Mouse (Mus musculus) naive thymus-derived CD4-positive, alpha-beta T cell, adult 2 months (primary cell): ENCODE data around the gene Lrsam1.

Source experiments
- DNase-seq: peaks from one replicate; pipeline ENCODE4 v3.0.0-alpha.2; 2011; ENCODE audit warnings: low read depth

Gene Lrsam1

DNA sequence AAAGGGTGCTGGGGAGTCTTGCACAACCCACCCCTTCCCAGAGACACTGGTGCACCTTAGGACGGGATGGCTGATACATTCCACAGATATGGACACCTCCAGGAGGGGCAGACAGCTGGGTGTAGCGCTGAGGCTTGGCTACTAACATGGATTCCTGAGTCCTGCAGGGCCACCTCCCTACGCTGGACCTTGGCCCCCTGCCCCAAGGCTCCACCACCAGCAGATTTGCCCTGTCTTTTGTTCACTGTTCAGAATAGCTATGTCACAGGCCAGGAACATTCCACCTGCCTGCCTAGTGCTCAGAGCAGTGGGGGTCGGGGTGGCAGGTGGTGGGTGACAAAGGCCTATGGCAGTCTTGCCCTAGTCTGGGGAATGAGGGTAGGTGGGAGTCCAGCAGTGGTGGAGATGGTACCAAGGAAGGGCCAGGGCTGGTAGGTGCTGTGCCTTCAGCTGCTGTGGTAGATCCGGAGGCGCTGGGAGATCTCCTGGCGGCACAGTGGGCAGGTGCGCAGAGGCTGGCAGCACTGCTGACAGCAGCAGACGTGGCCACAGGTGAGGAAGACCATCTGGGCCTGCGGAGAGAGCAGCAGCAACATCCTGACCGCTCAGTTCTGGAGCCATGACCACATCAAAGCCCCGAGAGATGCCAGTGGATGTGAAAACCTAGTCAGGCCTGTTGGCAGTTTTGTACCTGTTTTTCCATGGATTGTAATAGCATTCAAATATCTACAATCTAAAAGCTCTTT, 34.9 kb downstream of the Lrsam1 start:
- no peak for DNase-seq

DNA sequence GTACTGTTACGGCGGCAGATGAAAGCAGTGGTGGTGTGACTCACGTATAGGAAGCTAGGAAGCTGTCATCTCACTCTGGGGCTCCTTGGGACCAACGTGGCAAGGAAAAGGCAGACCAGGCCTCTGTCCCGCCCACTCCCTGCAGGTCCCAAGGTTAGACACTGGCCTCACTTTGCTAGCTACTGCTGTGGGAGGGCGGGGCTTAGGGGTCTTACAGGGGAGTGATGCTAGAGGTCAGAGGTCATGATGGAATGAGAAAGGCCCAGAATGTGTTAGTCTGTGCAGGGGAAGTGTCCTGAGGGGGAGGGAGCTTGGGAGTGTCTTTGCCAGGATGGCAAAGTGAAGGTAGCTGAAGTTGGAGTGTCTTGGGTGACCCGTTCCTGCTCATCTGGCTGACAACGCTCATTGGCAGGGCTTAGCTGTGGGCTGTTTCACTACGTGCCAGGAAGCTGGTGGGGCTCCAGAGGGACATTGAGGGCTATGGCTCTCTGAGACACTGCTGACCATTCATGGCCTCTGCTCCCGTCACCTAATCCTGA, 37.0 kb downstream of the Lrsam1 start:
- no peak for DNase-seq

DNA sequence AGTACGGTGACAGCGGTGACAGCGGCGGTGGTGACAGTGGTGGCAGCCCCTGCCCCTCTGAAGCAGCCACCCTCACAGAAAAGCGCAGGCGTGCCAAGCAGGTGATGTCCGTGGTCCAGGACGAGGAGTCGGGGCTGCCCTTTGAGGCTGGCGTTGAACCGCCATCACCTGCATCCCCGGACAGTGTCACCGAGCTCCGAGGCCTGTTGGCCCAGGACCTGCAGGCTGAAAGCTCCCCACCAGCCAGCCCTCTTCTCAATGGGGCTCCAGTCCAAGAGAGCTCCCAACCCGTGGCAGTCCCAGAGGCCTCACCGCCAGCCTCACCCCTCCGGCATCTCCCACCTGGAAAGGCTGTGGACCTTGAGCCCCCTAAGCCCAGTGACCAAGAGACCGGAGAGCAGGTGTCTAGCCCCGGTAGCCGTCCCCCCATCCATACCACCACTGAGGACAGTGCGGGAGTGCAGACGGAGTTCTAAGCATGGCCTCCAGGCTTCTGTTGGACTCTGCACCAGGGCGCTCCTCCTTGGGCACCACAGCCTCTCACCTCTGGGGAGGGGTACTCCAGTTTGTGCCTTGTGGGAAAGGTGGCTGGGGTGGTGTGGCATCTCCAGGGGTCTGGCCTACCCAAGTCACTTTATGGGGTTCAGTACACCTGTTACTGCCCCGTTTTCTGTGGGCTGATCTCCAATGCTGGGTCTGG, 37.7 kb downstream of the Lrsam1 start:
- no peak for DNase-seq

DNA sequence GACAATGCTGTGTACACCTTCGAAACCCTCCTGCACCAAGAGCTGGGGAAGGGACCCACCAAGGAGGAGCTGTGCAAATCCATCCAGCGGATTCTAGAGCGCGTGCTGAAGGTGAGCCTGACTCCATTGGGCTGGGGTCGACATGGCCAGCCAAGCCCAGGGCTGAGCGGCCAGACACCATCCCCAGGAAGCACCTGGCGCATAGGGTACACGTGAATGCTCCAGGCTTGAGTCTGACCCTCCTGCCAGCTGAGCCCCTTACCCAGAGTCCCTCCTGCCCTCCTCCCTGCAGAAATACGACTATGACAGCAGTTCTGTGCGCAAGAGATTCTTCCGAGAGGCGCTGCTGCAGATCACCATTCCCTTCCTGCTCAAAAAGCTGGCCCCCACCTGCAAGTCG, 38.9 kb downstream of the Lrsam1 start:
- no peak for DNase-seq

DNA sequence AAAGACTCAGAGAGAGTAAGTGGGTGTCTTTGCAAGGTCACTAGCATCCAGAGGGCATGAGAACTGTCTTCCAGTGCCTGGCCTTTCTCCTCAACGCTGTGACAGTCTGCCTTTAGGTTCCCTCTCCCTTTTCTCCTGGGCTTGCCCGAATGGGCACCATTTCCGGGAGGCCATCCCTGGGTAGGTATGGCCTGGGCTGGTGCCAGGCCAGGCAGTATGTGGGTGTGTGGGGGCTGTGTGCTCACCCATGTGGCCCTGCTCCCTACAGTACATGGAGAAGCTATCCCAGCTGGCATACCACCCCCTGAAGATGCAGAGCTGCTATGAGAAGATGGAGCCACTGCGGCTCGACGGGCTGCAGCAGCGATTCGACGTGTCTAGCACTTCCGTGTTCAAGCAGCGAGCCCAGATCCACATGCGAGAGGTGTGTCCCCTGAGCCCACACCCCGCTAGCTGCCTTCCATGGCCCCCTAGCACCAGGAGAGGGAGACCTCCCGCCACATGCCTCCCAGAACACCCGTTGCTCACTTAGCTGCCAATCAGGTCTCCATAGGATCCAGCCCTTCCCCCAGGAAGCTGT, 39.5 kb downstream of the Lrsam1 start:
- no peak for DNase-seq

DNA sequence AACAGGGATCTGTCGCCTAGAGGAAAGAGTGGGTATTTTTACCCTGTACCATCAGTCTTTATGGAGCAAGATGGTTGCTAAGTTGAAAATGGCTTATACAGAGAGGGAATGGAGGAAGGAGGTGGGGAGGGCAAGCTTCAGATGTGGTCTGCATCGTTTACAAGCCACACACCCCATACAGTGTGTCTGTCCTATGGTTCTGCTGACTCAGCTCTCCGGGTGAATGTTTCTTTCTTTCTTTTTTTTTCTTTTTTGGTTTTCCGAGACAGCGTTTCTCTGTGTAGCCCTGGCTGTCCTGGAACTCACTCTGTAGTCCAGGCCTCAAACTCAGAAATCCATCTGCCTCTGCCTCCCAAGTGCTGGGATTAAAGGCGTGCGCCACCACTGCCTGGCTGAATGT, 40.2 kb downstream of the Lrsam1 start:
- no peak for DNase-seq

DNA sequence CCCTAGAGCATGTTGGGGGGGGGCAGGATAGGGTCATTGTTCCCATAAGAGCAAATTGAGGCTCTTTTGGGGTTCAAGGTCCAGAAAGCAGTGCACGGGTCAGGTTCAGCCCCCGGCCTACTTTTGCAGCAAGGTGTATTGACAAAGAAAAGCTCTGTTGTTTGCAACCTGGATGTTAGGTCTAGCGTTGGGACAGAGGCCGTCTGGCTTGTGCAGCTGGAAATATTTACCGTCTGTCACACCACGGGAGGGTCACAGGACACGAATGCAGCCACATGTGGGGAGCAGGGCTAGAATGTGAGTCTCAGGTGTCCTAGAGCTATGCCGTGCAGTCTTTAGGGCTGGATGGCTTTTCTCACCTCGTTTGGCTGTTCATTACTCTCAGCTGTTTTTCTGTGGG, 43.0 kb downstream of the Lrsam1 start:
- no peak for DNase-seq

DNA sequence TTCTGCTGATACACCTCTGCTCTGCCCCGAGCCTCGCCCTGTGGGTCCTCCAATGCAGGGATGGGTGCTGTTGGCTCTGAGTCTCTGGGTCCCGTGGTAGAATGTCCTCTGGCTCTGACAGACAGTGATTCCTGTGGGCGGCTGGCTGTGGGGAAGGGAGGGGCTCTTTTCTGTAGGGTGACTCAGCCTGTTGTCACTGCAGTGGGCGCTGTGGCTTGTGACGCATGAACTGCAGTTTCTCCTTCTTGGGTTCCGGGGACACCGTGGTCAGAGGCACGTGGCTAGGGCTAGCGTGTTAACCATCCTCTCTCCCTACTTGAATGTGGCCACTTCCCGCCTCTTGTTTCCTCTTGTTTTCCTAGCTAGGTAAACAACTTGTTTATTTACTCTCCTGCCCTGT, 43.9 kb downstream of the Lrsam1 start:
- DNase-seq = peak; percentile 37

DNA sequence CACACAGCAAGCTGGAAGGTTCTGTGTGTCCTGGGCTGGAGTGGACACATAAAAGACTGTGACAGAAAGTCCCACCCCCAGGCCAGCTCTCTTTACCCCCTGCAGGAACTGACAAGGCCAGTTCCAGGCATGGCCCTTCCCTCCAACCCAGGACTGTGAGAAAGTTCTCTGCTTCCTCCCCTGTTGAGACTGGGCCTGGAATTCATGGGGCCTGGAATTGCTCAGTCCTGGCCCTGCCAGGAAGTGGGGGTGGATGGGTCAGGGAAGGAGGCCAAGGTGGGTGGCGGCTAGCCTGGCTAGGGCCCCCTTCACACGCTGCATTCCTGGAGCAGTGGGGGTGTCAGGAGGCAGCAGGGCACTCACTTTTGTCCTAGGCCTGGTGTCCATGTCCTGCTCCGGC, 46.5 kb downstream of the Lrsam1 start:
- DNase-seq = no peak

DNA sequence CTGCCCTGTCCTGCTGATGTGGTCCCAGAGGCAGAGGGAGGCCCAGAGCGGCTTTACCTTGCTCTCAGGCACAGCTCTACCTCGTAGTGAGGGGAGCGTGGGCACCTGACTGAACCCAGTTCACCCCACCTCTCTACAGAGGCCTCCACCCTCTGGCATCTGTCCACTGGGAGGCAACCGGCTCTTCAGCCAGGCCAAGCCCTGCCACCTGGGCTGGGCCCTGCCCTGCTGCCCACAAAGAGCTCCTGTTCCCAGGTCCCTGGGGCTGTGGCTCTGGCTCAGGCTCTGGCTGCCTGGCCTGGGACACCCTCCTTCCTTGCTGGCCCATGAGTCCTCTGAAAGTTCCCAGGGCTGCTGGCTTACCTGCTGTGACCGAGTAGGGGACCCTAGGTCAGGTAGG, 47.1 kb downstream of the Lrsam1 start:
- no peak for DNase-seq

DNA sequence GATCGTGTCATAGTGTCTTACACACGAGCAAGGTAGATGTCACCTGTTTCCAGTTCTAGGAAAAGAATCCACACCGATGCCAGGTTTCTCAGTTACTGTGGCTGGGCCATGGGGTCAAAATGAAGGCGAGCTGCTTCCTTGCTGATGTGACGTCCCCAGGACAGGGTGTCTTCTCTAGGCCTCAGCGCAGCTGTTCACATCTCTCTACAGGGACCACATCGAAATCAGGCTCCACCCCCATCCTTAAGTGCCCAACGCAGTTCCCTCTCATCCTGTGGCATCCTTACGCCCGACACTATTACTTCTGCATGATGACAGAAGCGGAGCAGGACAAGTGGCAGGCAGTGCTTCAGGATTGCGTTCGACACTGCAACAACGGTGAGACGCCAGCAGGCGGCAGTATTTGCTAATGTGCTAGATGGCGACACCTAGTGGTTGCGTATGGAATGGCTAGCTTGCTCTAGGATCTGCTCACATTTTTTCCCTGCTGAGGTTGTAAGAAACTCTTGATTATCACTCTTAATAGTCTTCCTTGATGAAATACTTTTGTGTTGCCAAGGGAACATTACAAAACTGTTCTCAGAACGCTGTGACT, 49.1 kb downstream of the Lrsam1 start:
- peak; percentile 95 for DNase-seq

DNA sequence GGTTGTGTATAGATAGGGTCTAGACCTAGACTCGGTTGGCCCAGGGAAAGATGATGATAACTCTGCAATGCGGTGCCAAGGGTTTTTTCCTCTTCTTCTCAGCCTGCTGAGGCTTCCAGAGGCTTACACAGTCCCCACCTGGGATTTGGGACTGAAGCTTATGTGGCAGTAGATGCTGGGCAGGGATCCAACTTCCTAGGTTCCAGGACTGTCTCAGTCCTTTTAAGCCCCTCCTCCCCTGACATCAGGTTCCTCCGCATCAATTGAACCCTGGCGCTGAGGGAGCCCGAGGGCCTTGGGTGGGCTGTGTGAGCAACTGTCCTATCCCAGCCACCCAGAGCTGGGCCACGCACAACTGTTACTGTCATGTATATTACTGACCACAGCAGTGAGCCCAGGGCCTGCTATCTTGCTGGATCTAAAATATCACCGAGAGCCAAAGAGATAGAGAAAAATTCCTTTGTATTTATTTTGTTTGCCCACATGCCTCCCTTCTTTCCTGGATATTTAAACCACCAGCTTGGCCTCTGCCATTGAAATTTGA, 49.7 kb downstream of the Lrsam1 start:
- DNase-seq = no peak

DNA sequence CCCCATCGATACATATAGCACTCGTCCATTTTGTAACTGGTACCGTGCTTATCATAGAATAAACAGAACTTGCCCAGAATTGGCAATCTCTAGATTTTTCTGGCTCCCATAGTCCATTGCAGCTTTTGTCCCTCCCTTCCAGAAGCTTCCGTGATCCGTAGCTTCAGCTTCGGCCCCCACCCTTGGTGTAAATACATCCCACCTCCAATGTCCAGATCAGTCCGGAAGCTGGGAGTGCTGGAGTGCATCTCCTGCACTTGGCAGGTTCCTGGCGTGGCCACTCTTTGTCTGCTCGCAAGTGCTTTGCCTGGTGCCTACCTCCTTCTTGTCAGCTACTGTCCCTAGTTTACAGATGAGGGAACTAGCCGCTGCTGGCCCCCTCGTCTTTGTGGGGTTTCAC, 52.6 kb downstream of the Lrsam1 start:
- no peak for DNase-seq

DNA sequence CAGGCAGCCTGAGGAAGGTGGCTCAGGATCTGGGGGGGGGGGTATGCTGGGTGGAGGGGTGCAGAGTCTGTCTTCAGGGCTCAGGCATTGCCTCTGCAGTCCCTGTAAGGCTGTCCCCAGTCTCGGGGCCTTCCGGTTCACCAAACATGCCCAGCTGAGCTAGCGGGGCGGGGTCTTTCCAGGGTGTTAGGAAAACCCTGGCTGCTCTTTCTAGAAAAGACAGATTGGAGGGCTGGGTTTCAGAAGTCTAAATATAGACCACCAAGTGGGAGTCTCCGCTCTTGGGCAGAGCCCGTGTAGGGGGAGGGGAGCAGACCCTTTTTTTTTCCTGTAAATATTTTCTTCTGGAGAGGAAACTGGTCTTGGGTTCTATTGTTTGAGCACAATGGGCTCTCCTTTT, 53.1 kb downstream of the Lrsam1 start:
- DNase-seq = no peak

DNA sequence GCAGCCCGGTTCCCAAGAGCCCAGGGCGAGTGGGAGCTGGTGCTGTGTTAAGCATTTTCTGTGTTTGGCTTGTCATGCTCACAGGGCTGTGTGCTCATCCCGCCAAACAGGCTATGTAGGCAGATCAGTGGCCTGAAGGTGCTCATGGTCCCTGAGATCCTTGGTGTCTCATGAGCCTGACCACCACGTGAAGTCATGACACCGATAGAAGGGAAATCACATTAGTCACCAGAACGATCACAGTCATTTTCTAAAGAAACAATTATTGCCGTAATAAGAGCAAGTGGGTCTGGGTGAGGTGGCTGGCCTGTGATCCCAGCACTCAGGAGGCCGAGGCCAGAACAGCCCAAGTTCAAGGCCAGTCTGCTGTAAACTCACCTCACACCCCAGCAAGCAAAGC, 54.0 kb downstream of the Lrsam1 start:
- DNase-seq = no peak

DNA sequence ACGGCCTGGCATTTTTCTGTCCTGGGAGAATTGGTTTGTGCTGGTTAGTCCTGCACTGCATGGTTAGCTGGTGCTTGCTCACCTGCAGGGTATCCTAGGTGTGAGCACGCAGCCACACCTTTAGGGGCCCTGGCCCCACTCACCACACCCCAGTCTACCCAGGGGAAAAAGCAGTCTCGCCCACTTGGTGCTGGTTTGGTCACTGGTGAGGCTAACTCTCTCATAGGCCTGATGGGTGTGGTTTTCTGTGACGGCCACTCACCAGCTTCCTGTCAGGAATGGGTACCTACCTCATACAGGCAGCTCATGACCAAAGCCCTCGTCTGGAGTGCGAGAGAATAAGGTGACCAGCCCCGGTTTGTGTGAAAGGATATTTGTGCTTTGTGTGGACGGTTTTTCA, 56.1 kb downstream of the Lrsam1 start:
- no peak for DNase-seq

DNA sequence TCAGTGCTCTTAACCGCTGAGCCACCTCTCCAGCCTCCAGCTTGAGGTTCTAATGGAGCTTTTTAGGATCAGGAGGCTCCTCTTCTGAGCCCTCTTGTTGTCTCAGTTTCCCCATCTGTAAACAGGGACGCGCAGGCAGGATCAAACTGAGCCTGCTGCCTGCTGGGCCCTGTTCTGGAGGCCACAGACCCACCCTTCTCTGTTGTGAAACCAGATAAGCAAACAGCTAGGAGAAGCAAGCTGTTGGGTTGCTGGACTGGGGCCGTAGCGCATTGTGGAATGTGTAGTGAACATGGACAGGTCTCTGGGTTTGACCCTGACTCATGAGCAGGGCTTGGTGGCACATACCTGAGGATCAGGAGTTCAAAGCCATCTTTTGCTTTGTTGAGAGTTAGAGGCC, 56.8 kb downstream of the Lrsam1 start:
- no peak for DNase-seq

DNA sequence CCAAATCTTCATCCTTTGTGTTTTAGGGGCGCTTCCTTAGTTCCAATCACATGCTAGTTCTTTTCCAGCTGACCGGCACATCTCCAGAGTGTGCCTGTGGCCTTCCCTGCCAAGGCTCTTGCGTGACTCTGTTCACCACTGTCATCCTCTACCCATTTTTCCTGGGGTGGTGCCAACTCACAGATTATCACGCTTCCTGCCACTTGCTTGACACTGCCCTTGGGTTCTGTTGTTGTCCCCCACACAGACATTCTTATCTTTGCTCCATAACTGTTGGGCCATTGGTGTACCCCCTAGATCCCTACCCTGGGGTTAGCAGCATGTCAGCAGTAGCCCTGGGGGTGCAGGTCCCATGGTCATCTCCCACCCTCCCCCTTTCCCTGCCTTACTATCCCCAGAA, 57.9 kb downstream of the Lrsam1 start:
- DNase-seq = no peak

DNA sequence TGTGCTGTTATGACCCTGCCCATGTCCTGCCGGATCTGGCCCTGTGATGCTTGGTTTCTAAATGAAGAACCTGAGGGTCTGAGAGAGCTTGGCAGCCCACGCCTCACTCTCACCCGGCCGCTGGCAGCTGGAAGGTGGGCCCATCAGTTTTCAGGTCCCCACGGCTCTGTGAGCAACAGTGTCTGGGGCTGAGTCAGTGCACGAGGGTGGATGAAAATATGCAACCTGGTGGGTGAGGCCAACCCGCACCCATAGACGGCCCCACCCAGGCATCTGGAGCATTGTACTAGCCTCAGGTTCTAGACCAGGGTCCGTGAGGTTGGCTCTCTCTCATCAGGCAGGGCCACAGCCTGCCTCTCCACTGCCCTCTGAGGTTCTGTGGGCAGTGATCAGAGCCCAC, 59.3 kb downstream of the Lrsam1 start:
- DNase-seq = no peak

DNA sequence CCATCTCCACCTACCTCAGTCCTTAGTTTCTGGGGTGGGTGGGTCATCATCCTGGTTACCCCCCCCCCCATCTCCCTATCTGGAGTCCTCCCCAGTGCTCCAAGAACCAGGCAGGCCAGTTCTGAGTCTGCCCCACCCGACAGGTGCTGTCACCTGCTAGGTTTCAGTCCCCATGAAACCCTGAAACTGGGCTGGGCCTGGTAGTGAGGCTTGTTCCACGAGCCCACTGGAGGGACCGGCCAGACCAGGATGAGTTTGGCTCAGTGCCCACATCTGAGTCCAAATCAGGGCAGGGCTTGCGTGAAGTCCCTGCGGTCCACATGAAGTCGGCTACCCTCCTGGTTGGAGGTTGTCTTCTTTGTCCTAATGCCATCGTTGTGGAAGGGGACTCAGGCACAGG, 62.4 kb downstream of the Lrsam1 start:
- DNase-seq = no peak

DNA sequence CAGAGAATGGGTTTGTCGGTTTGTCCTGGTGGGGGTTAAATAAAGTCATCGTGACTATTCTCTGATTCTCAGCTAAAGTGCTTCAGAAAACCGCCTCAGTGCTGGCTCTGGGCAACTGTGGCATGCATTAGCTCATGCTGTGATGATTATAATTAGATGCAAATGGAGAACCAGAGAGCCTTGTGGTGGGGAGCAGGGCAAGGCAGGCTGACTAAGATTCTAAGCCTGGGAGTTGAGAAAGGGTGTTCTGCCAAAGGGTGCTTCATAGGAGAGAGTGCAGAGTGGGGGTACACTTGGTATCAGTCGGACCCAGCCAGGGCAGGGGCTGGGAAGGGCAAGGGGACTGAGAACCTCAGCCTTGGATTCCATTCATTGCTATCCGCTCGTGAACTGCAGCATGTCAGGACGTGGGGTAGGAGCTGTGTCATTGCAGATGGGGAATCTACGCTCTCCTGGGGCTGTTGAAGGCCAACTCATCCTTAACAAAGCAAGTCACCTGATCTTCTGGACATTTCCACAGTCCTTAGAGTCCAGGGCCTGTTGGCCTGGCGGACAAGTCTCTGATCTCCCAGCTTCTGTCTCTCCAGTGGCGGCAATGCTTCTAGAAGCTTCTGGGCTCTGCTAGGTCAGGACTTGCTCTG, 64.8 kb downstream of the Lrsam1 start:
- DNase-seq = no peak

DNA sequence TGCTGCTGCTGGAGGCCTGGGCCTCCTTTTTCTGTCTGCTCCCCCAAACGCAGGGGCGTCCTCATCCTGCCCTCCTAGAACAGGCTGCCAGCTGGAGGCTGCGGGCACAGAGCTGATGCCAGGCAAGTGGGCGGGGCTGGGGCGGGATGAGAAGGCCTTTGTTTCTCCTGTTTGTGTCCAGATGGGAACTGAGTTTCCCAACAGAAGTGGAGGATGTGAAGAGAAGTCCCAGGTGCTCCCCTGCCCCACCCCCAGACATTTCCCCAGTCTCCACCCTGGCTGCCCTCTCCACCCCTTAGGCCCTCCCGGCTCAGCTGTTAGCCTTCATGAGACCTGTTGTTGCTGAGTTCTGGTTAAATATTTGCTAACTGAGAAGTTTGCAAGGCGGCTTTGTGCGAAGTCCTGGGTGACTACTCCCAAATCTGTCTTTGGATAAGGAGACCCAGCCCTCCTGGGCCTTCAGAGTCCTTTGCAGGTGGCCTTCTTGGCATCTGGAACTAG, 65.8 kb downstream of the Lrsam1 start:
- DNase-seq = no peak
